Mouse (Mus musculus) limb, embryonic 11.5 days (tissue): ENCODE data around the gene Slc10a4. TPM values are rescaled to one million over a fixed set of nuclear protein-coding genes. Genes with fewer than 3 reads are reported as not detected.
"Not testable (repeated sequence)": the region's sequence is repeated elsewhere in the genome, so short reads cannot be mapped to it uniquely, and the experiment has no call there.

Experiments used
- ATAC-seq: fragments of 200-750 bp; cut with Nextera tagmentation; 2 replicates; pipeline ENCODE4 v1.8.0; 2017; ENCODE audit warnings: low read depth; ENCODE audit not compliant: insufficient number of reproducible peaks, low FRiP score, low TSS enrichment
- DNase-seq: peaks from one replicate; pipeline ENCODE4 v3.0.0-alpha.2; 2015; ENCODE audit warnings: low spot score
- H3K27ac ChIP-seq: fragments of 300-500 bp; sonication (generic); replicated peaks from 2 replicates; pipeline ENCODE4 v1.5.1; 2014; ENCODE audit warnings: low read depth, mild to moderate bottlenecking, low read length
- H3K27me3 ChIP-seq: fragments of 300-500 bp; sonication (generic); 2 replicates; pipeline ENCODE4 v1.6.1; 2014; ENCODE audit warnings: mild to moderate bottlenecking, low read length, mixed read lengths; ENCODE audit not compliant: control insufficient read depth, insufficient read depth
- H3K36me3 ChIP-seq: fragments of 300-500 bp; sonication (generic); 2 replicates; pipeline ENCODE4 v1.6.1; 2014; ENCODE audit warnings: mild to moderate bottlenecking, low read length, moderate library complexity, mixed read lengths; ENCODE audit not compliant: control insufficient read depth, insufficient read depth
- H3K4me1 ChIP-seq: fragments of 300-500 bp; sonication (generic); 2 replicates; pipeline ENCODE4 v1.6.1; 2014; ENCODE audit warnings: low read length, mixed read lengths; ENCODE audit not compliant: control insufficient read depth, insufficient read depth
- H3K4me2 ChIP-seq: fragments of 300-500 bp; sonication (generic); 2 replicates; pipeline ENCODE4 v1.6.1; 2014; ENCODE audit warnings: low read depth, mild to moderate bottlenecking, moderate library complexity; ENCODE audit not compliant: severe bottlenecking
- H3K4me3 ChIP-seq: fragments of 300-500 bp; sonication (generic); 2 replicates; pipeline ENCODE4 v1.5.1; 2014; ENCODE audit warnings: low read depth, low read length
- H3K9ac ChIP-seq: fragments of 300-500 bp; sonication (generic); 2 replicates; pipeline ENCODE4 v1.6.1; 2014; ENCODE audit warnings: mild to moderate bottlenecking, low read length
- H3K9me3 ChIP-seq: fragments of 300-500 bp; sonication (generic); 2 replicates; pipeline ENCODE4 v1.6.1; 2016; ENCODE audit warnings: low read length; ENCODE audit not compliant: control insufficient read depth
- WGBS: fragments of 180-500 bp; shearing (Covaris S2); extraction: QIAGEN DNeasy Blood & Tissue Kit; methylation state at CpG from one replicate; pipeline ENCODE4 v1.1.7; 2014; 5-methylcytosine and 5-hydroxymethylcytosine counted together
- polyA plus RNA-seq: library from polyadenylated mRNA; unstranded; fragments of >200 nt; fragmentation: Nextera tagmentation; extraction: Ambion mirVana; gene quantifications from 2 replicates; pipeline ENCODE4 v1.2.1, GENCODE M21; 2014

Slc10a4 gene
- polyA plus RNA-seq, 1 experiment from 2014 or later = 0.56 TPM

- DNase-seq (no peak), ATAC-seq (no peak)
- WGBS = 91% methylated on average over 5 of the region's 5 CpGs
- no peak overlapping the region for H3K27ac ChIP-seq
- H3K36me3 ChIP-seq = no peaks in the 10 kb centered on the region
- no peak overlapping the region for H3K4me2 ChIP-seq
- H3K9me3 ChIP-seq = no peaks in the 10 kb centered on the region
- H3K27me3 ChIP-seq = peaks cover 20% of the 10 kb centered on the region
- H3K4me3 ChIP-seq = no peak overlapping the region
- H3K4me1 ChIP-seq = no peaks in the 10 kb centered on the region
- H3K9ac ChIP-seq = no peak overlapping the region
Measured at GRCm38 (mm10) chr5:73004046-73004445, 2.6 kb upstream of the Slc10a4 start.

- Histone ChIP-seq H3K4me3 (no peak overlapping the region), H3K36me3 (no peaks in the 10 kb centered on the region), H3K9ac (no peak overlapping the region), H3K27ac (no peak overlapping the region), H3K27me3 (peaks cover 20% of the 10 kb centered on the region), H3K4me1 (no peaks in the 10 kb centered on the region), H3K9me3 (no peaks in the 10 kb centered on the region), H3K4me2 (0 out of 2 replicates have a peak overlapping the region, but pooled peaks have one; percentile 7)
- WGBS = 34% methylated on average over 5 of the region's 5 CpGs
- no peak for DNase-seq
- ATAC-seq = no peak
Measured at GRCm38 (mm10) chr5:73007582-73007959, 888 bp downstream of the Slc10a4 start.

- peaks cover 20% of the 10 kb centered on the region for H3K27me3 ChIP-seq
- 33% methylated on average over 8 of the region's 8 CpGs for whole genome bisulfite sequencing
- not testable (repeated sequence) for H3K9ac ChIP-seq, ATAC-seq, H3K27ac ChIP-seq, H3K9me3 ChIP-seq, H3K4me1 ChIP-seq, H3K36me3 ChIP-seq, DNase-seq, H3K4me2 ChIP-seq, H3K4me3 ChIP-seq
Measured at GRCm38 (mm10) chr5:73008230-73008629, 1.5 kb downstream of the Slc10a4 start.

- peaks cover 22% of the 10 kb centered on the region for H3K27me3 ChIP-seq
- H3K4me1 ChIP-seq, ATAC-seq, H3K27ac ChIP-seq, H3K36me3 ChIP-seq, DNase-seq, H3K9me3 ChIP-seq, H3K4me3 ChIP-seq, H3K4me2 ChIP-seq, H3K9ac ChIP-seq: not testable (repeated sequence)
- 82% methylated on average over 15 of the region's 16 CpGs for WGBS
Measured at GRCm38 (mm10) chr5:73011806-73012205, 5.1 kb downstream of the Slc10a4 start.

- ATAC-seq = 0 out of 2 replicates have a peak, but pooled peaks have one; percentile 36
- not testable (repeated sequence) for H3K27ac ChIP-seq, H3K36me3 ChIP-seq, H3K9ac ChIP-seq, H3K9me3 ChIP-seq, H3K4me1 ChIP-seq
- peak; percentile 47 for DNase-seq
- Histone ChIP-seq H3K4me3 (peak overlapping the region; percentile 26; the same call in 1 of the 2 replicates), H3K27me3 (peaks cover 11% of the 10 kb centered on the region), H3K4me2 (peak overlapping the region; percentile 45)
- WGBS = 24% methylated on average over 23 of the region's 27 CpGs
Measured at GRCm38 (mm10) chr5:73012884-73013610, 6.4 kb downstream of the Slc10a4 start.

- H3K27ac ChIP-seq, H3K27me3 ChIP-seq, H3K4me1 ChIP-seq, H3K9me3 ChIP-seq, H3K36me3 ChIP-seq: not testable (repeated sequence)
- DNase-seq (peak; percentile 62), ATAC-seq (peak; percentile 45; the same call in 1 of the 2 replicates)
- Histone ChIP-seq H3K9ac (peak overlapping the region; percentile 12; the same call in 1 of the 2 replicates), H3K4me2 (peak overlapping the region; percentile 45), H3K4me3 (peak overlapping the region; percentile 26)
- WGBS = 3% methylated on average over 51 of the region's 65 CpGs
Measured at GRCm38 (mm10) chr5:73013611-73014287, 7.1 kb downstream of the Slc10a4 start.

GRCm38 (mm10) chr5:73014745-73015144 is 8.1 kb downstream of the Slc10a4 start:
- Histone ChIP-seq H3K9me3 (no peaks in the 10 kb centered on the region), H3K4me2 (no peak overlapping the region), H3K27ac (no peak overlapping the region), H3K27me3 (peaks cover 7% of the 10 kb centered on the region; the same call in 1 of the 2 replicates), H3K9ac (no peak overlapping the region), H3K4me3 (no peak overlapping the region), H3K36me3 (no peaks in the 10 kb centered on the region), H3K4me1 (peaks cover 6% of the 10 kb centered on the region; the same call in 1 of the 2 replicates)
- WGBS = 31% methylated on average over 9 of the region's 9 CpGs
- ATAC-seq (no peak), DNase-seq (peak; percentile 40)

- no peak overlapping the region for H3K4me3 ChIP-seq
- H3K27me3 ChIP-seq = no peaks in the 10 kb centered on the region
- H3K9me3 ChIP-seq = no peaks in the 10 kb centered on the region
- H3K4me1 ChIP-seq = no peaks in the 10 kb centered on the region
- 93% methylated on average over 13 of the region's 13 CpGs for WGBS
- ATAC-seq (no peak), DNase-seq (no peak)
- H3K36me3 ChIP-seq = 0 out of 2 replicates have a peak, but pooled peaks cover 3% of the 10 kb centered on the region
- no peak overlapping the region for H3K9ac ChIP-seq
- H3K4me2 ChIP-seq = no peak overlapping the region
- no peak overlapping the region for H3K27ac ChIP-seq
Measured at GRCm38 (mm10) chr5:73023801-73024200, 17.1 kb downstream of the Slc10a4 start.
